Mouse (Mus musculus): Measurements from ENCODE around the gene Atxn1. TPM values are rescaled to one million over a fixed set of nuclear protein-coding genes. Genes with fewer than 3 reads are reported as not detected.

Atxn1 gene
- polyA plus RNA-seq, 1 experiment from 2014 or later = 10.4 TPM

- H3K27ac ChIP-seq (ENCODE audit: low read length) = no peak overlapping the region
- H3K4me1 ChIP-seq (ENCODE audit: control insufficient read depth, insufficient read depth, low read length) = no peaks in the 10 kb centered on the region
- no peaks in the 10 kb centered on the region for H3K36me3 ChIP-seq (ENCODE audit: control insufficient read depth, insufficient read depth, low read length)
- 93% methylated on average over 6 of the region's 6 CpGs for WGBS
- ATAC-seq = no peak
- H3K9ac ChIP-seq (ENCODE audit: low read depth, low read length) = no peak overlapping the region
- no peak overlapping the region for H3K4me2 ChIP-seq (ENCODE audit: low read length)
- H3K27me3 ChIP-seq (ENCODE audit: control insufficient read depth, insufficient read depth, low read depth, low read length) = no peaks in the 10 kb centered on the region
- no peaks in the 10 kb centered on the region for H3K9me3 ChIP-seq (replicated peaks; ENCODE audit: control insufficient read depth, low read length, poor library complexity, severe bottlenecking)
- H3K4me3 ChIP-seq (ENCODE audit: low read depth, low read length) = no peak overlapping the region
These were observed 268.8 kb downstream of the Atxn1 start for GRCm38 (mm10) chr13:45696009-45696408.

GRCm38 (mm10) chr13:45694921-45695437 lies 269.8 kb downstream of the Atxn1 start:
- Histone ChIP-seq H3K4me3 (ENCODE audit: low read depth, low read length) (no peak overlapping the region), H3K27ac (ENCODE audit: low read length) (no peak overlapping the region), H3K27me3 (ENCODE audit: control insufficient read depth, insufficient read depth, low read depth, low read length) (no peaks in the 10 kb centered on the region), H3K9ac (ENCODE audit: low read depth, low read length) (no peak overlapping the region), H3K9me3 (replicated peaks; ENCODE audit: control insufficient read depth, low read length, poor library complexity, severe bottlenecking) (no peaks in the 10 kb centered on the region), H3K4me1 (ENCODE audit: control insufficient read depth, insufficient read depth, low read length) (peaks cover 5% of the 10 kb centered on the region; the same call in 1 of the 2 replicates), H3K36me3 (ENCODE audit: control insufficient read depth, insufficient read depth, low read length) (no peaks in the 10 kb centered on the region), H3K4me2 (ENCODE audit: low read length) (no peak overlapping the region)
- 88% methylated on average over 12 of the region's 12 CpGs for WGBS
- ATAC-seq = no peak

DNA sequence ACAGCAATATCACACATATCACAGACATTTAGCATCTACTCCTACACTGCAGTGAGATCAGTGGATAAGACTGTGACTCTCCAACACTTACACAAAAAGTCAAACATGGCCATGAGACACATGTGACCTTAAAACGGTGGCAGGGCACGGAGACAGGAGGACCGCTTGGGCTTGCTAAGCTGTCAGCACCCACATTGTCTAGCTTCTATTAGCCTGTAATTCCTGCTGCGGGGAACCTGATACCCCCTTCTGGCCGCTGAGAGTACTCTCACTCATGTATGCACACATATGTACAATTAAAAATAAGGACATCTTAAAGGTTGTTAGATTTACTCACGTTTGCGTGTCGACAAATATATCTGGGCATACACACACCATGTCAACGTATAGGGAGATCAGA lies 270.9 kb downstream of the Atxn1 start:
- 91% methylated on average over 9 of the region's 9 CpGs for WGBS
- no peaks in the 10 kb centered on the region for H3K27me3 ChIP-seq (ENCODE audit: control insufficient read depth, insufficient read depth, low read depth, low read length)
- no peak overlapping the region for H3K4me3 ChIP-seq (ENCODE audit: low read depth, low read length)

GRCm38 (mm10) chr13:45693534-45693933 lies 271.3 kb downstream of the Atxn1 start:
- no peak overlapping the region for H3K27ac ChIP-seq (ENCODE audit: low read length)
- no peaks in the 10 kb centered on the region for H3K36me3 ChIP-seq (ENCODE audit: control insufficient read depth, insufficient read depth, low read length)
- H3K27me3 ChIP-seq (ENCODE audit: control insufficient read depth, insufficient read depth, low read depth, low read length) = no peaks in the 10 kb centered on the region
- no peak overlapping the region for H3K4me3 ChIP-seq (ENCODE audit: low read depth, low read length)
- no peaks in the 10 kb centered on the region for H3K9me3 ChIP-seq (replicated peaks; ENCODE audit: control insufficient read depth, low read length, poor library complexity, severe bottlenecking)
- ATAC-seq = no peak
- H3K4me2 ChIP-seq (ENCODE audit: low read length) = no peak overlapping the region
- no peak overlapping the region for H3K9ac ChIP-seq (ENCODE audit: low read depth, low read length)
- 72% methylated on average over 11 of the region's 11 CpGs for WGBS
- H3K4me1 ChIP-seq (ENCODE audit: control insufficient read depth, insufficient read depth, low read length) = peaks cover 5% of the 10 kb centered on the region; the same call in 1 of the 2 replicates

More for the DNA sequence above, 270.9 kb downstream of the Atxn1 start:
- H3K9me3 ChIP-seq (replicated peaks; ENCODE audit: control insufficient read depth, low read length, poor library complexity, severe bottlenecking) = no peaks in the 10 kb centered on the region
- H3K4me2 ChIP-seq (ENCODE audit: low read length) = no peak overlapping the region
- H3K4me1 ChIP-seq (ENCODE audit: control insufficient read depth, insufficient read depth, low read length) = peaks cover 5% of the 10 kb centered on the region; the same call in 1 of the 2 replicates
- no peaks in the 10 kb centered on the region for H3K36me3 ChIP-seq (ENCODE audit: control insufficient read depth, insufficient read depth, low read length)
- H3K27ac ChIP-seq (ENCODE audit: low read length) = no peak overlapping the region
- no peak for ATAC-seq
- no peak overlapping the region for H3K9ac ChIP-seq (ENCODE audit: low read depth, low read length)

DNA sequence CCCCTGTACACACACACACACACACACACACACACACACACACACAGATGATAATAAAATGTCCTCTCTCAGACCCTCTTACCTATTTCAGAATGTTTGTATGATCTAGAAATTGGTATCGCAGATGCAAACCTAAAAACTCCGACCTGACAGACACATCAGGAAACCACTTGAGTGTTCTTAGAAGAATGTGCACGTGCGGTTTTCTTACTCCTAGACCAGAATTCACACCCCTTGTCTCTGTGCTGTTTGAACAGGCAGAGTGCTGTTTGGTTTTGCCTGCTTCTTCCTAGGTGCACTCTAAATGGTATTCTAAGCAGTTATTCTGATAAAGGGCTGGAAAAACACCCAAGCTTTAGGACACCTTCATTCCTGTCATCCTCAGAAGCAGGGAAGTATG lies 271.7 kb downstream of the Atxn1 start:
- Histone ChIP-seq H3K9me3 (replicated peaks; ENCODE audit: control insufficient read depth, low read length, poor library complexity, severe bottlenecking) (no peaks in the 10 kb centered on the region), H3K27me3 (ENCODE audit: control insufficient read depth, insufficient read depth, low read depth, low read length) (no peaks in the 10 kb centered on the region), H3K27ac (ENCODE audit: low read length) (no peak overlapping the region), H3K4me3 (ENCODE audit: low read depth, low read length) (no peak overlapping the region), H3K4me1 (ENCODE audit: control insufficient read depth, insufficient read depth, low read length) (peaks cover 5% of the 10 kb centered on the region; the same call in 1 of the 2 replicates), H3K4me2 (ENCODE audit: low read length) (no peak overlapping the region), H3K9ac (ENCODE audit: low read depth, low read length) (no peak overlapping the region), H3K36me3 (ENCODE audit: control insufficient read depth, insufficient read depth, low read length) (no peaks in the 10 kb centered on the region)
- WGBS = 84% methylated on average over 4 of the region's 4 CpGs
- ATAC-seq = no peak

- peaks cover 5% of the 10 kb centered on the region; the same call in 1 of the 2 replicates for H3K4me1 ChIP-seq (ENCODE audit: control insufficient read depth, insufficient read depth, low read length)
- WGBS = 62% methylated on average over 9 of the region's 9 CpGs
- H3K9ac ChIP-seq (ENCODE audit: low read depth, low read length) = no peak overlapping the region
- H3K27ac ChIP-seq (ENCODE audit: low read length) = no peak overlapping the region
- H3K9me3 ChIP-seq (replicated peaks; ENCODE audit: control insufficient read depth, low read length, poor library complexity, severe bottlenecking) = no peaks in the 10 kb centered on the region
- ATAC-seq = no peak
- H3K4me2 ChIP-seq (ENCODE audit: low read length) = no peak overlapping the region
- H3K27me3 ChIP-seq (ENCODE audit: control insufficient read depth, insufficient read depth, low read depth, low read length) = no peaks in the 10 kb centered on the region
- no peaks in the 10 kb centered on the region for H3K36me3 ChIP-seq (ENCODE audit: control insufficient read depth, insufficient read depth, low read length)
- H3K4me3 ChIP-seq (ENCODE audit: low read depth, low read length) = no peak overlapping the region
These were observed 272.4 kb downstream of the Atxn1 start for GRCm38 (mm10) chr13:45692440-45692839.

DNA sequence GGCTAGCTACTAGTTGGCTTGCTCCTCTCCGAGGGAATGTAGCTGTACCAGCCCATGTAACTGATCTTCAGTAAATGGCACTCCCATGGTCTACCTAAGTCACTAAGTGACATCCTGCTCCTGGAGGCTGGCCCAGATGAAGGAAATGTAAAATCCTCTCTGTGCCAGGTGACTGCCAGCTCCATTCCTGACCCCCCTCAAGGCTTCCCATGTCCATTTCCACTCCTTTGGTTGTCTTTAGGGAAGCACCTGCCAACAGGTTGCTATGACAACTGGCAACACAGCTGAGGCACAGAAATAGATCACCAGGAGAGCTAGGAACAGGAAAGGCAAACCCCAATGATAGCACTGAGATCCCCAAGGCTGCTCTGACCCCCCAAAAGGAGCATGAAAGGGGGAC lies 274.4 kb downstream of the Atxn1 start:
- no peak overlapping the region for H3K27ac ChIP-seq (ENCODE audit: low read length)
- H3K4me1 ChIP-seq (ENCODE audit: control insufficient read depth, insufficient read depth, low read length) = peaks cover 5% of the 10 kb centered on the region; the same call in 1 of the 2 replicates
- no peak overlapping the region for H3K9ac ChIP-seq (ENCODE audit: low read depth, low read length)
- no peak for ATAC-seq
- H3K36me3 ChIP-seq (ENCODE audit: control insufficient read depth, insufficient read depth, low read length) = no peaks in the 10 kb centered on the region
- WGBS = 84% methylated on average over 1 of the region's 1 CpGs
- H3K4me3 ChIP-seq (ENCODE audit: low read depth, low read length) = no peak overlapping the region
- H3K9me3 ChIP-seq (replicated peaks; ENCODE audit: control insufficient read depth, low read length, poor library complexity, severe bottlenecking) = no peaks in the 10 kb centered on the region
- H3K27me3 ChIP-seq (ENCODE audit: control insufficient read depth, insufficient read depth, low read depth, low read length) = no peaks in the 10 kb centered on the region
- H3K4me2 ChIP-seq (ENCODE audit: low read length) = no peak overlapping the region

- 68% methylated on average over 2 of the region's 2 CpGs for WGBS
- Histone ChIP-seq H3K27me3 (ENCODE audit: control insufficient read depth, insufficient read depth, low read depth, low read length) (no peaks in the 10 kb centered on the region), H3K27ac (ENCODE audit: low read length) (no peak overlapping the region), H3K9me3 (replicated peaks; ENCODE audit: control insufficient read depth, low read length, poor library complexity, severe bottlenecking) (no peaks in the 10 kb centered on the region), H3K36me3 (ENCODE audit: control insufficient read depth, insufficient read depth, low read length) (no peaks in the 10 kb centered on the region), H3K4me3 (ENCODE audit: low read depth, low read length) (no peak overlapping the region), H3K9ac (ENCODE audit: low read depth, low read length) (no peak overlapping the region), H3K4me1 (ENCODE audit: control insufficient read depth, insufficient read depth, low read length) (peaks cover 7% of the 10 kb centered on the region; the same call in 1 of the 2 replicates), H3K4me2 (ENCODE audit: low read length) (no peak overlapping the region)
- ATAC-seq = no peak
These were observed 275.9 kb downstream of the Atxn1 start for GRCm38 (mm10) chr13:45688864-45689263.

- no peak overlapping the region for H3K9ac ChIP-seq (ENCODE audit: low read depth, low read length)
- H3K9me3 ChIP-seq (replicated peaks; ENCODE audit: control insufficient read depth, low read length, poor library complexity, severe bottlenecking) = no peaks in the 10 kb centered on the region
- 91% methylated on average over 8 of the region's 8 CpGs for WGBS
- ATAC-seq = no peak
- no peak overlapping the region for H3K4me2 ChIP-seq (ENCODE audit: low read length)
- H3K36me3 ChIP-seq (ENCODE audit: control insufficient read depth, insufficient read depth, low read length) = no peaks in the 10 kb centered on the region
- no peak overlapping the region for H3K27ac ChIP-seq (ENCODE audit: low read length)
- peaks cover 7% of the 10 kb centered on the region; the same call in 1 of the 2 replicates for H3K4me1 ChIP-seq (ENCODE audit: control insufficient read depth, insufficient read depth, low read length)
- no peak overlapping the region for H3K4me3 ChIP-seq (ENCODE audit: low read depth, low read length)
- H3K27me3 ChIP-seq (ENCODE audit: control insufficient read depth, insufficient read depth, low read depth, low read length) = no peaks in the 10 kb centered on the region
These were observed 277.2 kb downstream of the Atxn1 start for GRCm38 (mm10) chr13:45687581-45687980.
